Mouse (Mus musculus): Measurements from ENCODE around the gene Aktip.

GRCm38 (mm10) chr8:91198036-91198435, 1.7 kb downstream of the Aktip start:
- TF ChIP-seq CTCF (IDR thresholded peaks at IDR 0.05; ENCODE audit: control insufficient read depth, insufficient read depth, low read length) (no peak), POLR2A (IDR thresholded peaks at IDR 0.05; ENCODE audit: borderline replicate concordance, control insufficient read depth, low read depth, low read length) (no peak)
